Mouse (Mus musculus) T-helper 2 cell (primary cell): ENCODE results near the gene Shb.

Experiments used
- in situ Hi-C: fragments of 300-600 bp; cut with MboI, MseI; formaldehyde crosslinking; loops from one replicate; pipeline ENCODE4 v1.15.1; 2025; ENCODE audit warnings: high pct_unique_total_duplicates

The Shb gene

DNA sequence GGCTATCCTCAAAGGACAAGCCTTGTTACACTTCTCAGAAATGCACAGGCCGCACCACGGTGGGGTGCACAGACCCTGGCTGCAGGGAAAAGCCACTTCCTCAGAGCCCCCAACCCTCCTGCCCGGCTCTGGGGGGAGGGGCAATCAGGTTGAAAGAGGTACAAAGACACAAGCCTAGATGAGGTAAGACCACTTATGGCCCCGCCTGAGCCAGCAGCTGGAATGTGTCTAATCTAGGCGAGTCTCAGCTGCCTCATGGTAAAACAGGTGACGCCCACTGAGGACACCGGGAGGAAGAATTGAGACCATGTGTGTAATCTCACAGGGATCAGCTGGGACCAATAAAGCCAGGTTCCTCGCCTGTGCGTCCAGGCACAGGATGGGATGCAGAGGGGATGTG lies 25.2 kb downstream of the Shb start:
- in situ Hi-C loops, result no loop called here

DNA sequence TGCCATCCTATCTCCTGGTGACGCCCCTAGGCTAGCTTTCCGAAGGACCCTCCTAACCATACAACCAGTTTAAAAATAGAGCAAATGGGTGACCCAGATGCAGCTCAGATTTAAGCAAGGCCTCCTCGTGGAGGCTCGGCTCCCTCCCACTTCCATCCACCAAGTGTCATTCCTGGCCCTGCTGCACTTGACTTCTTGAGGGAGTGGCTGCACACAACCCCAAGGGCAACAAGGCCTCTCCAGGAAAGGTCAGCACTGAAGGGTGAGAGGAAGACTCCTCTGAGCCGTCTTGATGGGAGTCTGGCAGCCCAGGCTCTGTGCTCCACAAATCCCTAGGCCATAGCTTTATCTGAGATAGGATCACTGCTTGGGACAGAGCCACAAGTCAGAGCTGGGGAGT lies 25.7 kb downstream of the Shb start:
- in situ Hi-C loops, result no loop called here

DNA sequence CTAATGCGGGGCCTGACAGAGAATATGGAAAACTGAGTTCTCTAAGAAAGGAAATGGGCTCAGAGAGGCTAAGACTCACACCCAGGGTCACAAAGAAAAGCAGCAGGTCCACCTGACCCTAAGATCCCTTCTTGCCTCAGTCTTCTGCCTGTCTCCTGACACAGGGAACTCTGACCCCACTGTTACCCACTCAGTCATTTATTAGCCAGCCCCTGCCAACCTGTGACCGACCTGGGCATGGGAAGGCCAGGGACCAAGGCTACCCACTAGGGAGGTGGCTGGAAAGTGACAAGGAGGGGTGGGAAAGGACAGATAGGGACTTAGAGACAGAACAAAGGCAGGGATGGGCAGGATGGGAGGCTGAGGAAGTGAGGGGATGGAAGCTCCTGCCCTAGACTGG lies 26.6 kb downstream of the Shb start:
- in situ Hi-C loops, result no loop called here

DNA sequence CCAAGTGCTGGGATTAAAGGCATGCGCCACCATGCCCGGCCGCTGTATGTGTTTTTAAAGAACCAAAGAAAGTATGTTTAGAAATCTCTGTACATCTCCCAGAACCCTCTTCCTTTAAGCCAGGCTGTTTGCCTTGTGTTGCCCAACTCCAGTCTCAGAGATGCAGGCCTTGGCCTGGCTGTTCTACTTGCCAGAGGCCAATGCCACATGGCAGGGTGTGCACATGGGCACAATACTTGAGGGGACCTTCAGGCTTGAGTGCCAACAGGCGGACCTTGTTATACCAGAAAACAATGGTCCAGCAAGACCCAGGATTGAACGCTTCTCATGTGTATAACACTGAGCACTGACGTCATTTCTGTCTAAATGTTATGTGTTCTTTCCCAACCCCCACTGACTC lies 27.1 kb downstream of the Shb start:
- in situ Hi-C loops, result no loop called here

DNA sequence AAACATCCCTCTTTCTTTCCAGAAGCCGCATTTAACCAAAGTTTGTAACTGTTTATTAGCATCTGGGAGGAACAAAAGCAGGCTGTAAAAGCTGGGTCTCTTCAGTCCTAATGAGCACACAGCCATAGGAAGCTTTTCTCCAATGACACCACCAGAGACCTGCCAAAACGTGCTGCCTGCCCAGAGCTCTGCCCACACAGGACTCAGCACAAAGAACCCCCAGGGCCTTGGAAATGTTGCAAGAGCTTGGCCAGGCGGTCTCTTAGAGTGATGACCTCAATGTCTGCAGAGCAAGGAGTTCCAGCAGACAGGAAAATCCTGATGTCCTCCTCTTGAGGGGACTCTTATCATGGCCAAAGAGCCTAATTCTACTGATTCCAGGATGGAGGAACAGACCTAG lies 28.5 kb downstream of the Shb start:
- in situ Hi-C loops, result no loop called here

DNA sequence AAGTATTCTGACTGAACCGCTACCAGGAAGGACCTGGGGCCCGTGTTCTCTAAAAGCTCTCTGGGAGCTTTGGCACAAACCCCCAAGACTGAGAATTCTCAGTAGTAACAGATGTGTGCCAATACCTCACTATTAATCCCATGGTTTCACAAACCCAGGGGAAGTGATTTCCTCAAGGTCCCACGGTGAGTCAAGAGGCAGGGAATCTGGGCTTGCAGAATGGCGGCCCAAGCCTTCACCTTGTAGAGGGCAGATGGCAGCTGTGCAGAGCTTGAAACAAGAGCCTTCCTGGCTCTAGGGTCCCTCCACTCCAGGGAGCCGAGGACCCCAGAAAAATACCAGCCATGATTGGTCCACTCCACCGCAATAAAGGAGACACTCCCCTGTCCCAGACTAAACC lies 28.9 kb downstream of the Shb start:
- in situ Hi-C loops, result no loop called here

DNA sequence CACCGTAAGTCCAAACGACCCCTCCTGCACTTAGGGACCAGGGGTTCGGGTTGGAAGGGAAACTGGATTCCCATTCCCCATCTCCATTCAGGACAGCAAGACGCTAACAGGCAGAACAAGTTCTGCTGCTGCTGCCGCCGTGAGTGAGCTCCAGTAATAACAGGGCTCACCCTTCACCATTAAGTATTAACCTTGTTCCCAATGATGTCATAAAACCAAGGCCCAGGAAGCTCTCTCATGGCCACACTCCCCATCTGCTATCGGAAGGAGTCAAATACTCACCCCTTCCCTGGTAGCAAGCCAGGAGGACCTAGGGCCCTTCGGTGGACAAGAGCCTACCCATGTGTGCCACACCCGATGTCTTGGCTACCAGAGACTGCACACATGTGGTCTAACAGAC lies 30.3 kb downstream of the Shb start:
- in situ Hi-C loops, result no loop called here

DNA sequence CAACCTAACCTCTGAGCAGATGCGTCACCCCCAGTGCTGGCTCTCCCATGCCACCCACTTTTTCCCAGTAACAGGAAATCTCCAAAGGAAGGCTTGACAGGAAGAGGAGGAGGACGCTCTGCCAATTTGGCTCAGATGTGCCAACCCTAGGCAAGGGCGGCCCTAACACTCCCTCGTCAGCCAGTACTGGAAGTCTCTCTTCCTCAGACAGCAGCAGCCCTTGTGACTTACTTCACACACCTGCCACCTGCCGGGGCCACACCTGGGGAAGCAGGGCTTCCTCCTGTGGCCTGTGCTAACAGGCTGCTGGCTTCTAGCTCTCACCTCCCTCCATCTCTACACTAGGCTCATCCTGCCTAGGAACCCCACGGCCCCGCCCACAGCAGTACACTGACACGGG lies 31.9 kb downstream of the Shb start:
- in situ Hi-C loops, result no loop called here

DNA sequence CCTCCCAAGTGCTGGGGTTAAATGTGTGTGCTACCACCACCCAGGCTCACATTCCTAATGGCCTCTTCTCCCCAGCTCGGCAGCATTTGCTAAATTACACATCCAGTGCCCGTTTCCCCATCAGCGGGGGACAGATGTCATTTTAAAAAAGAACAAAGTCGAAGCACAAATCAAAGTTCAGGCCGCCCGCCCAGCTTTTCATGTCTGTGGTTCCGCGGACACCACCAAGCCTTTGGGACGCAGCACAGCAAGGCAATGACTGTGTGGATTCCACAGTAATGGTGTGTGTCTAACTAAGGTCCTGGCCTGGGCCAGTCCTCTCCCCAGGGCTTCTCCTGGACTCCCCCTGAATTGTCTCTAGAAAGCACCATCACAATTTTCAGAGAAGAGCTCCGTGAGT lies 32.7 kb downstream of the Shb start:
- in situ Hi-C loops, result no loop called here

DNA sequence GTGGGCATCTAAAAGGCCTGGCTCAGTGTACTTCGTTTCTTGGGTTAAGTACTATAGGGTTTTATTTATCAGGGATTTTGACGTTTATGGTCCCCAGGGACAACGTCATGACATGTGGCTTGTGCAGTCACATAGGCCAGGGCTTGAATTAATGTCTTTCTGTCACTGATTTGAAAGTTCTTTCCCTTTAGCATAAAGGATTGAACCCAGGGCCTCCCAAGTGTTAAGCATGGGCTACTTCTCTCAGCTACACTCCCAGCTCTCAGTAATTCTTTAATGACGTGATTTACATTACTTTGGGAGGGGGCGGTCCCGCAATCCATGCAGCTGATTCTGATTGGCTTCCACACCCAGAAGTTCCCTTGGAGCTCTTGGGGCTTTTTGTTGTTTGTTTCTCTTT lies 33.2 kb downstream of the Shb start:
- in situ Hi-C loops, result no loop called here

DNA sequence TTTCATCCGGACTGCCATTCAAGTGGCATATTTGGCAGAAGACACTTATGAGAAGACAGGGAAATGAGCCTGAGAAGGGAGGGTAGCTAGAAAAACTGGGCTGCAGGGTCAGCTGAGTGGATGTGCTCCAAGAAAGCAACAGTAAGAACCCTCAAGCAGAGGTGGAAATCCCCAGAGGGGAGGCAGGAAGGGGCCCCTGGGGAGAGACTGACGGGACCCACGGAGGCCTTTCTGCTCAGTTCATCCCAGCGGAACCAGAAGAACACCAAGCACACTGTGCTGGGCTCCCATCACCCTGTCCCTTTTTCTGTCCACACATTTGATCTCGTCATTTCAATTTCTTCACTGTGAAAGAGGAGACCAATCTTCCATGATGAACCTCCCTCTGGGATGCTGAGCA lies 33.9 kb downstream of the Shb start:
- in situ Hi-C loops, result no loop called here

DNA sequence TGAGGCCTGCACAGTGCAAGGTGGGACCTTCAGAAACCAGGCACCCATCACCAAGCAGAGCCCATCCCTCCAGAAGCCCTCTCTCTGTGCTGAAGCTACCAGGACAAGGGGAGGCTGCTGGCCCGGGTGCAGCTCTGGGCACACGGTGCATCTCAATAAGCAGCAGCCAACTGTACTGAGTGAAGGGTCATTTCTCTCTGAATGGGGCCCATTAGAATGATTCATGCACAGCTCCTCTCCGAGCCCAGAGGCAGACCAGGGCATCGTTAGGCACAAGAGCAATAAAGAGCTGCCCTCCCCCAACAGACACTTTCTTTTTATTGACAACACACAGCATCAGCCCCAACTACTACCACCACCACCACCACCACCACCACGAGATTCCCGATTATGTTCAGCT lies 35.0 kb downstream of the Shb start:
- in situ Hi-C loops, result no loop called here

DNA sequence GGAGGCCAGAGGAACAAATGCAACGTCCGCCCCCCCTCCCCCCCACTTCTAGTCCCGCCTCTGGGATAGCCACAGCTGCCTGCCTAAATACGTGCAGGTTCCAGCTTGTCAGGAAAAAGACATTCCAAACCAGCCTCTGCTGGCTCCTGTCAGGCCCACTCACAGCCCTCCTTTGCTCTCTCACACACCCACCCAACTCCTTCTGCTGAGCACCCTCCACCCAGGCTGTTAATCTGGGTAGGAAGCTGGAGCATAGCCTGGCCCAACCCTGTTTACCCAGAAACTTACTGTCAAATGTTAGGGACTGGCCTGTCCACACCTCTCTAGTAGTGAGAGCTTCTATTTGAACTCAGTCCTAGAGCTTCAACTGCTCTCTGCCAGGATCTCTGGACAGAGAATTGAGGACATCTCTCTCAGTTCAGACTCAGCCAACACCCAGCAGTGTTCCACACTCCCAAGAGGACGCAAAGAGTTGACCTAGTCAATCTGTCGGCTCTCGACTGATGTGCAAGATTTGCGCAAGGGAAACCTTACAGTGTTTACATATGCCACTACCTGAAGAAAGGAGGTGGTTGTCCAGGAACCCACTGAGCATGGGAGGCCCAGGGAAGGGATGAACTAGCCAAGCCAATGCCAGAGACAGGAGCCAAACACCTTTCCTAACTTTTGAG lies 36.6 kb downstream of the Shb start:
- in situ Hi-C loops, result no loop called here

DNA sequence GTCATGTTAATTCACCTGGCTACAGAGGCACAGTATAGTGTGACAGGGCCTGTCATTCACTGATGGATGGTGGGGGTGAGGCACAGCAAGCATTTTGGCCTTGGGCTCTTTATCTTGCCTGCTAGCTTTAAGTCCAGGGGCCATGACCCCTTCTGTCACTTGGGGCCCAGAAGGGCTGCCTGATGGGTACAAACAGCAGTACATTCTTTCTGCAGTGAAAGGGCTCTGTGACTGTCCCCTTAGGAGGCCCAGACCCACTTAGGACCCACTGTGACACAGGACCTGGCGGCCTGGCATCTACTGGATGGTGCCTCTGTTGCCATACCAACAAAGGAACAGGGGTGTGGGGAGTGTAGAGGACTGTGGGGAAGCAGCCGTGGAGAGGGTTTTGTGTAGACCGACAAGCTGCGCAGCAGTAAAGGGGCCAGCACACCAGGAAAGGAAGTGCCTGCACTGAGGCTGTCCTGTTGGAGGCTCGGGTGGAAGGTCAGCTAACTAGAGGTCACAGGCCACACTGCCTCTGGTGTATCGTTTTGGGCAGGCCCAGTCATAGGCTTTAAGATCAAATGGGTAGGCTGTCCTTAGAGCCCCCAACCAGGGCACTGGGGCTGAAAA lies 38.4 kb downstream of the Shb start:
- in situ Hi-C loops, result no loop called here

DNA sequence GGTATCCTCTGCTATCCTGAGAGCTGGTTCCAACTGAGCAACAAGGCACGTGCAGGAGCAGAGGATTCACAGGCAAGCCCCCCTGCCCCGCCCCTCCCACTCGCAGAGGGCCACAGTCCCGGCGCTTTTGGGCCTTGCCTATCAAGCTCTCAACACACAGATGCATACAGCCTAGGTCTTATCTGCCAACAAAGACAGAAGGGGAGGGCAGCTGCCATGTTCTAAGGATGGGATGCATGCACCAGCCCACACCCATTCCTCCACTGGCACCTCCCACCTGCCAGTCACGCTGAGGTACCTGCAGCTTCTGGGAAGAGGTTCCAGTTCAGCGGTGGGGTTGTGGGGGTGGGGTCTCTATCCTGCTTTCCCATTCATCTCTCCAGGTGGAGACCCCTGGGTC lies 39.2 kb downstream of the Shb start:
- in situ Hi-C loops, result no loop called here

DNA sequence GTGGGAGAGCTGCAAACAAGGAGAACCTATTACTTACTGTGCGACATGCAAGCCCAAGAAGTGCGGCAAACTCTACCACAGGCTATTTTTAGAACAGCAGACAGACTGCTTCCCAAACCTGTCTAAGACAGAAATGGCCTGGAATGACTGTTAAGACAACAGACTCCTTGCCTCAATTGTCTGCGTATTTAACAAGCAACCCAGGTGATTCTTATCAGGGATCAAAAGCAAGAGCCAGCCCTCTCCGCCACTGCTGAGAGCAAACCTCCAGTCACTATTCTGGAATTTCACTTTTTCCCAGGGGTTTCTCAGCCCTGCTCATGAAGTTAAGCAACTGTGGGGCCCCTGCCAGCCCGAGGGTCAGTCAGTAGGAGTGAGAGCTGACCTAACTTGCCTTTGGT lies 39.6 kb downstream of the Shb start:
- in situ Hi-C loops, result no loop called here

DNA sequence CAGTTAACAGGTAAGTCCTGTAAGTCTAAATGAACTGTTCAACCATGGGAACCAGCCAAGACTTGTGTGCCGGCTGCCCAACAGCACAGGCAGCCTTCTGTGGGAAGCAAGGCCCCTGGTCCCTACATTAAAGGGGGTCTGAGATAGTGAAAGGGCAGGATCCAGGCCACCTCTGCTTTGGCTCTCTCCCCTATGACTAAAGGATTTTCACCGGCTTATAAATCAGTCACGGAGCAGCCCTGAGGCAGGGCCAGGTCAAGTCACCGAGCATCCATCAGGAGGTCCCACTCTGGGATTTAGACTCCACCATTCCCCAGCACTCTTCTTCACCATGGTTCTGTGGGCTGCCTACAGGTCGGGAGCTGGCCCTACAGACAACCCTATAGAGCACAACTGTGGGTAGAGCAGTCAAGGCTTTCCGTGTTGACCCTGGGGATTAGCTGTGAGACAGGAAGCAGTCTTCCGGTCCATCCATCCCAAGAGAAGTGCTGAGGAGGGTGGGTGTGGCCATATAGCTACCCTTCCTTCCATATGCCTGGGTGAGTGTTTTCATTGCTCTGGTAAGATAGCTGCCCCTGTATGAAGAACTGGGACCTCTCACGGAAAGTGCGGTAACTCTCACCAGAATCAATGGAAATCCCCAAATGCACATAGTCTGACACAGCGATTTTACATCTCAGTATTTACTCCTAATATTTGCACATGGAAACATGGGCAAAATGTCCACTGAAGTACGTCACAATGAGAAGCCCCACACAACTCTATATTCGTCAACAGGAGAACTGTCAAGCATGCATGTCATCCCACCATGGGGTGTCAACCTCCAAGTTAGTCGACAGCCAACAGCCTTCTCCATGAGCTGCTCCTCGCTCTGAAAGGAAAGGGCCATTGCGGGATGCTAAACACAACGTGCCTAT lies 40.3 kb downstream of the Shb start:
- in situ Hi-C loops, result no loop called here

DNA sequence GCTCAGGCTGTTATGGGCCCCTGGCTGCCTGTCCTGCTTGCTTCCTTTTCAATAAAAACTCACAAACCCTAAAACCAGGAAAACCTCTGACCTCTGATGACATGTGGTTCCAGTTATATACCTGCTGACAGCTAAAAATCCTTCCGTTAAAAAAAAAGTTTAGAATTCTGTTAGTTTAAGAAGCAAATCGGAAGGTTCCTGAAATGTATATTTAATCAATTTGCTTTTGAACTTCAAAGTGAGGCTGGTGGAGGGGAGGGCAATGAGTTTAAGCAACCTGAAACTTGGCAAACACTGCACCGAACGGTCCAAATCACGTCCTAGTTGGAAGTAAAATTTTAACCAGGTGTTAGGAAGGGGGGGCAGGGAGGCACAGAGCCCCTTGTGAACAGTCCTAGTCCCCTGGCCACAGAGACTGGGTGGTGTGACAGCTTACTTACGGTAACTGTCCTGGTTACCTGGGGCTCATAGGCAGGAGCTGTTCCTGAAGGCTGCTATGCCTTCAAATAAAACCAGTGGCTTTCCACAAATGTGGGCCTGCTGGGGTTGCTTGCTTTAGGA lies 41.1 kb downstream of the Shb start:
- in situ Hi-C loops, result no loop called here

DNA sequence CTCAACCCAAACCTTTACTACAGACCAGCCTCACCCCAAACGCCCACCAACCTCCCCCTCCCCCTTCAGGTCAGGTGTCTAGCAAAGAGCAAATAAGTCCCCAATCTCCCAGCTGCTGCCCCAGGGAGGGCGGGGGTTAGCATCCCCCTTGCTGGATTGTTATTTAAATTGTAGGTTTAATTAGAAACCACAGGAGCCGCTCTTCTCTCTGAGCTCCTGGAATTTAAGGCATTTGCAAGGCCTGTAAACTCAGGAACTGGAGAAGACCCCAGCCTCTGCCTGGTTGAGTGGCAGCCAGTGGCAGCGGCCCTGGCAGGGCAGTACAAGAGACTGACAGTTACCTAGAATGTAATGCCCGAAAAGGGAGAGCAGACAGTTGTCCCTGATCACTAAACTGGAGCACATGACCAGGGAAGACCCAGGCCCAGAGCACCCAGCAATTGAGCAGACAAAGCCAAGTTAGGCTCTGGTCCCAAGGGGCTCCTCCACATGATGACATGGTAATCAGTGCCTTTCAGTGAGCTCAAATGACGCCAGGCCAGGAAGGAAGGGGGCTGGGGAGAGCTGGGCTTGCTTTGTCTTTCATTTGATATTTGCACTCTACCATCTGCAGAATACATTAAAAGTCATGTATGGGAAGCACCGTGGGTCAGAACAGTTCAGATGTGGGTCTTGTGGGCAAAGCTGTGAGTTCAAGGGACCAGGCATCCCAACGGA lies 42.1 kb downstream of the Shb start:
- in situ Hi-C loops, result no loop called here

DNA sequence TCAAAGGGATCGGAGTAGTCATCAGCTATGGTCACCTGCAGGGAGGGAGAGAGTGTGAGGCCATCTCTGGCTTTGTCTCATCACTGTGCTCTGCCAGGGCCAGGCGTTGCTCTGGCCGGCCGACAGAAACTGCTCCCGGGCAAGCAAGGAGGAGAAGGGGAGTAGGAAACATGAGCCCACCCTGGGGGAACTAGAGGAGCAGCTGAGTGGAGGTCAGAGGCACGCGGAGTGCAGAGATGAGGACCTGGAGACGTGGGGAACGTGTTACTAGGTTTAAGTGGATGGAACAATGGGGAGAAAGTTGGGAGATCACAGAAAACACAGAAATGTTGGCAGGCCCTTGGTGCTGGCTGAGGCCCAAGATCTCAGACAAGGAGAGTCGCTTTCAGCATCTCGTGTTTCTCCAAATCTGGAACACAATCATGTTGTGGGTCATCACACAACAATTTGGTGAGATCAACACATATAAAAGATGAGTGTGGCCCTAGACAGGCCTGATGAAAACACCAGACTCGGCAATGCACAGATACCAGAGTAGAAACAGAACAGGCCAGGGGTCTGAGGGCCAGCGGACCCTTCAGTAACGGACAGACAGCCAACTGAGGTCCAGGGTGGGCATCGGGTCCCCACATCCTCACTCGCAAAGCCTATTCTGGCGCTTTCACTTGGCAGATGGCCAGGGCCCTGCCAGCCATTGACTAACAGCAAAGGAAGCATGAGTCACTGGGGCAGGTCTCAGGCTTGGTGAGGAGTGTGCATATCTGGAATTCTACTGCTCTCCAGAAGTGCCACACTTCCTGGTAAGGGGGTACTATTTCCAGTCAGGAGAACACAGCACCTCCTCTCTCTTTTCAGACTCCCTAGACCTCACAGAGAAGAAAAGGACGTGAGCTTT lies 42.9 kb downstream of the Shb start:
- in situ Hi-C loops, result no loop called here

DNA sequence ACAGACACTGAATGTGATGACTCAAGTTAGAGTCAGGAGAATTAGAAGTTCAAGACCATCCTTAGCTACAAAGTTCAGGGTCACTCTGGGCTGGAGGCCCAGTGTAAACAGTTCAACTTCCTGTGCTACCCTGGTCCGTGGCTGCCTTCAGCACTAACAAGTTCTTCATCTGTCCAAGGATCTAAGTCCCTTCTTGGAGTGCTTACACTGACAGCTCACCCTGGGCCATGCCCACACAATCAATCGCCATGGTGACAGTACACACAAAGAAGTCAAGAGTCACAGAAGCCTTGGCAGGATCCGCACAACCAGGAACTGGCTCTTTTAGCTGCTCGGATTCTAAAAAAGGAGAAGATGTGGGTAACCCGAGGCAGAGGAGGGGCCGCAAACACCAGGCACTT lies 44.6 kb downstream of the Shb start:
- in situ Hi-C loops, result no loop called here
